Mouse (Mus musculus) hindbrain, embryonic 11.5 days (tissue): ENCODE data around the gene Mast3. TPM values are rescaled to one million over a fixed set of nuclear protein-coding genes. Genes with fewer than 3 reads are reported as not detected.

Experiments
- ATAC-seq: fragments of 200-750 bp; cut with Nextera tagmentation; 2 replicates; pipeline ENCODE4 v1.8.0; 2017; ENCODE audit warnings: mild to moderate bottlenecking, moderate TSS enrichment, moderate library complexity; ENCODE audit not compliant: low FRiP score
- DNase-seq: peaks from one replicate; pipeline ENCODE4 v3.0.0-alpha.2; 2015; ENCODE audit warnings: low spot score
- H3K27ac ChIP-seq: fragments of 300-500 bp; sonication (generic); 2 replicates; pipeline ENCODE4 v1.5.1; 2014; ENCODE audit warnings: mild to moderate bottlenecking, low read depth, low read length
- H3K27me3 ChIP-seq: fragments of 300-500 bp; sonication (generic); 2 replicates; pipeline ENCODE4 v1.6.1; 2014; ENCODE audit warnings: mild to moderate bottlenecking, low read length, moderate library complexity, mixed read lengths; ENCODE audit not compliant: control insufficient read depth, insufficient read depth
- H3K36me3 ChIP-seq: fragments of 300-500 bp; sonication (generic); 2 replicates; pipeline ENCODE4 v1.6.1; 2014; ENCODE audit warnings: mild to moderate bottlenecking, low read length, moderate library complexity, mixed read lengths; ENCODE audit not compliant: control insufficient read depth, insufficient read depth
- H3K4me1 ChIP-seq: fragments of 300-500 bp; sonication (generic); replicated peaks from 2 replicates; pipeline ENCODE4 v1.6.1; 2014; ENCODE audit warnings: low read length, mixed read lengths; ENCODE audit not compliant: control insufficient read depth, insufficient read depth
- H3K4me2 ChIP-seq: fragments of 300-500 bp; sonication (generic); replicated peaks from 2 replicates; pipeline ENCODE4 v1.6.1; 2014; ENCODE audit warnings: mild to moderate bottlenecking, low read depth, low read length
- H3K4me3 ChIP-seq: fragments of 300-500 bp; sonication (generic); 2 replicates; pipeline ENCODE4 v1.5.1; 2014; ENCODE audit warnings: low read depth, low read length
- H3K9ac ChIP-seq: fragments of 300-500 bp; sonication (generic); 2 replicates; pipeline ENCODE4 v1.6.1; 2014; ENCODE audit warnings: low read depth, low read length
- H3K9me3 ChIP-seq: fragments of 300-500 bp; sonication (generic); 2 replicates; pipeline ENCODE4 v1.6.1; 2016; ENCODE audit warnings: low read length; ENCODE audit not compliant: control insufficient read depth
- WGBS: fragments of 180-500 bp; shearing (Covaris S2); extraction: QIAGEN DNeasy Blood & Tissue Kit; methylation state at CpG from one replicate; pipeline ENCODE4 v1.1.7; 2014; 5-methylcytosine and 5-hydroxymethylcytosine counted together
- polyA plus RNA-seq: library from polyadenylated mRNA; unstranded; fragments of >200 nt; fragmentation: Nextera tagmentation; extraction: Ambion mirVana; gene quantifications from 2 replicates; pipeline ENCODE4 v1.2.1, GENCODE M21; 2014

Gene Mast3
- polyA plus RNA-seq, 1 experiment from 2014 or later: 11.2 TPM

DNA sequence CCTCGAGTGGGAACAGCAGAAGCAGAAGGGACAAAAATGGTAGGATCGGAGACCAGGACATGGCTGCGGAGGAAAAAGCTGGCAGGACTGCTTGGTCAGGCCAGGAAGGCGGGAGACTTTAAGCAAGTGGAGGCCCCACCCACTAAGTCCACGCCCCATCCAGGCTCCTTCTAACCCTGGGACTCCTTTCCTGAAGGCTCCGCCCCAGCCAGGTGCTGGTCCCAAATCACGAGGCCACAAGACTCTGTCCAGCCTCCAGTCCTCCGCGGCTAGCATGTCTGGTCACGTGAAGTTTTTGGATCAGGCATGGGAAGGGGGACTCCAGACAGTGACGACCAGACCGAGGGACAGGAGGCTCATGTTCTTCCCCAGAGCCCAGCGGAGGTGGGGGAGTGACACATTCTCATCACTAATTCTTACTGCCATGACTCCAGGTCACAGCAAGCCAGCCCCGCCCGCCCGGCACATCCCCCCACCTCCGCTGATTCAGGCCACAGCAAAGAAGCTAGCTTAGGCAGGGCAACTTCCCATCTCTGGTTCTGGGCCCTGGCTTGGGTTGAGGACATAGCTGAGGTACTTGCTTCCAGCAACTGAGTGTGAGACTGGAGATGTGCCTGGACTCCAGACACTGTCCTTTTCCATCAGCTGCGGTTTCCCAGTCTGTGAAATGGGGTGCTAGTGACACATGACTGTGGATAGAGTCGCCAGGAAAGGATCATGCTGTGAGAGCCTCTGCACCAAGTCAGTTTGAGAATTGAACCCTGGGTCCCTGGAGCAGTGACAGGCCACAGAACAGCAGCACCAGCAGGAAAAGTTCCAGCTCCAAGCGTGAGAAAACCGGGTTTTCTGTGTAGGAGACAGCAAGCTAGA is 38.0 kb downstream of the Mast3 start:
- Histone ChIP-seq H3K4me1 (peaks cover 8% of the 10 kb centered on the region), H3K4me2 (peak overlapping the region; percentile 42), H3K36me3 (peaks cover 7% of the 10 kb centered on the region; the same call in 1 of the 2 replicates), H3K27me3 (no peaks in the 10 kb centered on the region), H3K9me3 (no peaks in the 10 kb centered on the region), H3K9ac (peak overlapping the region; percentile 31; the same call in 1 of the 2 replicates), H3K4me3 (peak overlapping the region; percentile 17; the same call in 1 of the 2 replicates), H3K27ac (no peak overlapping the region)
- 9% methylated on average over 21 of the region's 21 CpGs for WGBS
- DNase-seq (peak; percentile 53), ATAC-seq (peak; percentile 20; the same call in 1 of the 2 replicates)

- 2% methylated on average over 34 of the region's 34 CpGs for WGBS
- no peak for ATAC-seq
- Histone ChIP-seq H3K36me3 (0 out of 2 replicates have a peak, but pooled peaks cover 3% of the 10 kb centered on the region), H3K9me3 (no peaks in the 10 kb centered on the region), H3K4me3 (peak overlapping the region; percentile 17), H3K4me2 (peak overlapping the region; percentile 42), H3K27me3 (no peaks in the 10 kb centered on the region), H3K9ac (peak overlapping the region; percentile 47), H3K4me1 (peaks cover 8% of the 10 kb centered on the region), H3K27ac (no peak overlapping the region)
- peak; percentile 44 for DNase-seq
These were observed 38.9 kb downstream of the Mast3 start for GRCm38 (mm10) chr8:70765838-70766570.

- Histone ChIP-seq H3K4me2 (no peak overlapping the region; the same call in 1 of the 2 replicates), H3K4me3 (no peak overlapping the region), H3K36me3 (0 out of 2 replicates have a peak, but pooled peaks cover under 1% of the 10 kb centered on the region), H3K9me3 (no peaks in the 10 kb centered on the region), H3K9ac (no peak overlapping the region), H3K4me1 (peaks cover 8% of the 10 kb centered on the region), H3K27me3 (no peaks in the 10 kb centered on the region), H3K27ac (no peak overlapping the region)
- ATAC-seq (no peak), DNase-seq (no peak)
- 85% methylated on average over 9 of the region's 9 CpGs for WGBS
These were observed 39.5 kb downstream of the Mast3 start for GRCm38 (mm10) chr8:70765329-70765728.

- H3K27me3 ChIP-seq: no peaks in the 10 kb centered on the region
- no peak for ATAC-seq
These were observed 40.2 kb downstream of the Mast3 start for GRCm38 (mm10) chr8:70764676-70765075.

DNA sequence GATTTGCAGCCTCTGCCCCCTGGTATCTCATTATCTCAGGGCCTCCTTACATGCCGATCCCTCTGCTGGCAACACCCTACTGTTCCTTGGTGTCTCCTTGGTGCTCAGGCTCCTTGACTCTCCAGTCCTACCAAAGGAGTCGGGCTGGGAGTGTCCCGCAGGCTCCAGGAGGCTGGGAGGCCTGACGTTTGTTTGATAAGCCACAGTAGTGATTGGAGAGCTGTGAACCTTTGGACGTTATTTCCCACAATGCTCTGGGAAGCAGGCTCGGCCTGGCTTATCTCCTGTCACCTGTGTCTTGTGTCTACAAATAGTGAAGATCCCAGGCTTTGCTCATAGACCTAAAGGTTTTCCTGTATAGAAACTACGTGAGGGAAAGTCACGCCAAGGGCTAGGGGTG is 40.8 kb downstream of the Mast3 start:
- Histone ChIP-seq H3K27me3 (no peaks in the 10 kb centered on the region), H3K4me1 (peaks cover 10% of the 10 kb centered on the region), H3K36me3 (no peaks in the 10 kb centered on the region), H3K9ac (no peak overlapping the region), H3K4me3 (no peak overlapping the region), H3K9me3 (no peaks in the 10 kb centered on the region), H3K4me2 (no peak overlapping the region), H3K27ac (no peak overlapping the region)
- DNase-seq (no peak), ATAC-seq (no peak)
- 85% methylated on average over 8 of the region's 8 CpGs for WGBS

More at GRCm38 (mm10) chr8:70764676-70765075, 40.2 kb downstream of the Mast3 start:
- Histone ChIP-seq H3K9ac (no peak overlapping the region), H3K9me3 (no peaks in the 10 kb centered on the region), H3K4me3 (no peak overlapping the region), H3K27ac (no peak overlapping the region), H3K36me3 (no peaks in the 10 kb centered on the region), H3K4me1 (peaks cover 10% of the 10 kb centered on the region), H3K4me2 (no peak overlapping the region)
- WGBS: 96% methylated on average over 13 of the region's 13 CpGs
- no peak for DNase-seq

DNA sequence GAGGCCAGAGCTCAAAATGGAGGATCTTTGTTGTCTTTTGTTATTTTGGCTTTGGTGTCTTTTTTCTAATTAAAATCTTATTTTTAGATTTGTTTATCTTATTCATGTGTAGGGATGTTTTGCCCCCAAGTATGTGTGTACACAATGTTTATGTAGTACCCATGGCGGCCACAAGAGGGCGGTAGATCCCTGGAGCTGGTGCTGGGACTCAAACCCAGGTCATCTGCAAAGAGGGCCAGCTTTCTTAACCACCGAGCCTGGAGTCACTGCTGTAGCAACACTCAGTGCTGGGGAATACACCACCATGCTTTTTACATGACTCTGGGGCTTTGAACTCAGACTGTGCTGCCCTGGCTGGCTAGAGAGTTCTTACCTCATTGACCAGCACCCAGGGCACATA is 41.5 kb downstream of the Mast3 start:
- no peaks in the 10 kb centered on the region for H3K9me3 ChIP-seq
- no peak overlapping the region for H3K4me3 ChIP-seq
- H3K4me1 ChIP-seq: peaks cover 10% of the 10 kb centered on the region
- no peak overlapping the region for H3K9ac ChIP-seq
- H3K27ac ChIP-seq: no peak overlapping the region
- DNase-seq (peak; percentile 76), ATAC-seq (no peak)
- 3% methylated on average over 3 of the region's 3 CpGs for WGBS
- no peaks in the 10 kb centered on the region for H3K36me3 ChIP-seq
- no peak overlapping the region for H3K4me2 ChIP-seq
- H3K27me3 ChIP-seq: no peaks in the 10 kb centered on the region

DNA sequence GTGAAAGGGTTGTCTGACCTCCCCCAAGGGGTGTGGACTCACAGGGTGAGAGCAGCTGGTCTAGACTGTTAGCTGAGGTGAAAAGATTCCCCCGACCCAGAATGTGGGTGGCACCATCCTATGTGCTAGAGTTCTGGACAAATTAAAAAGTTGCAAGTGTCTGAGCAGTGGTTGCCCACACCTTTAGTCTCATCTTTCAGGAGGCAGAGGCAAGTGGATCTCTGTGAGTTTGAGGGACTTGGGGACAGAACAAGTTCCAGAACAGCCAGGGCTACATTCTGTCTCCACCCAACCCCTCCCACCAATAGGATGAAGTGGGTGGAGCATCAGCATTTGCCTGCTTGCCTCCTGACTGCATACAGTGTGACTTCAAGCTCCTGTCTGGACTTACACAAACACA is 42.7 kb downstream of the Mast3 start:
- Histone ChIP-seq H3K4me2 (no peak overlapping the region), H3K27me3 (no peaks in the 10 kb centered on the region), H3K27ac (no peak overlapping the region), H3K9ac (no peak overlapping the region), H3K36me3 (no peaks in the 10 kb centered on the region), H3K4me3 (no peak overlapping the region), H3K9me3 (no peaks in the 10 kb centered on the region), H3K4me1 (peaks cover 10% of the 10 kb centered on the region)
- ATAC-seq: no peak
- WGBS: 80% methylated on average over 1 of the region's 1 CpGs
- DNase-seq: no peak

DNA sequence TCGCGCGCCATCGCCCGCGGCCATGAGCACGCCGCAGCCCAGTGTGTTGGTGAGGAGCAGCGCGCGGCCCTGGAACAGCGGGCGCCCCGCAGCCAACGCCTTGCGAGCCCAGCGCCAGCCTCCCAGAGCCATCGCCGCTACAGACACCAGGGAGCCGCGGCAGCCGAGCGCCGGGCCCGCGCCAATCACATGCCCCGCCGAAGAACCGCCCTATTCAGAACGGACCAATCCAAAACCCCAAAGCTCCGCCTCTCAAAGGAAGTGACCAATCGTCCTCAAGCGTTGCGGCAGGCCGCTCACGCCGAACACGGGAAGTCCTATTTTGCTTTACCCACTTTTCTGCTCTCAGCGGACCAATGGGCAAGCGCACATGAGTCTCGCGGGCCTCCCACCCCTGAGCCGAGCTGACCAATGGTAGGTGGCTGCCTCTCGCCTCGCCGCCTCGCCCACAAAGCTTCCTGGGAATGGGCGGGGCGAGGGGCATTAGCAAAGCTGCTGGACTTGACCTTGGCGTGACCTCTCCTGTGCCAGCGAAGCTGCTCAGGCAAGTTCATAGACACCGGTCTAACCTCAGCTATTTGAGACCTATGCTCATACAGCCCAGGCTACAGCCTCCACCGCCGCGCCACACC is 44.0 kb downstream of the Mast3 start, which contains the start of gene Mpv17l2:
Mpv17l2 (minus strand) TSS at position 172 of the 632 bp plus-strand sequence.
- H3K27ac ChIP-seq: peak within 1 kb of the TSS; percentile 74
- WGBS: 1% methylated on average over 53 of the region's 55 CpGs
- DNase-seq (peak; percentile 94), ATAC-seq (peak; percentile 96)
- H3K9me3 ChIP-seq: no peaks in the 10 kb centered on the region
- no peaks in the 10 kb centered on the region for H3K27me3 ChIP-seq
- H3K4me1 ChIP-seq: peaks cover 5% of the 10 kb centered on the region
- peak within 1 kb of the TSS; percentile 79 for H3K9ac ChIP-seq
- no peaks in the 10 kb centered on the region for H3K36me3 ChIP-seq
- peak within 1 kb of the TSS; percentile 75 for H3K4me3 ChIP-seq
- H3K4me2 ChIP-seq: peak within 1 kb of the TSS; percentile 97
